Mouse (Mus musculus) MEL (cell line): Measurements from ENCODE around the gene Slc44a5. TPM values are rescaled to one million over a fixed set of nuclear protein-coding genes. Genes with fewer than 3 reads are reported as not detected.

Experiments
- DNase-seq: peaks from one replicate; pipeline ENCODE4 v3.0.0; 2011; ENCODE audit warnings: low read depth, low spot score
- H3K27ac ChIP-seq: 2 replicates; pipeline ENCODE4 v1.5.1; 2012; ENCODE audit warnings: low read depth, mild to moderate bottlenecking, control low read depth, low read length, moderate library complexity; ENCODE audit not compliant: control insufficient read depth
- H3K27me3 ChIP-seq, 2 experiments: fragments of 150-350 bp in 1 of 2; sonication (generic) in 1 of 2; 2 replicates each; pipeline ENCODE4 v1.6.1; 2012; ENCODE audit warnings: low read length in 2 of 2, mild to moderate bottlenecking in 2 of 2, improper control_type of control experiment in 1 of 2, moderate library complexity in 1 of 2; ENCODE audit not compliant: insufficient read depth in 2 of 2, control insufficient read depth in 1 of 2
- H3K36me3 ChIP-seq, 2 experiments: 2 replicates each; pipeline ENCODE4 v1.6.1; 2012 to 2014; ENCODE audit warnings: low read length in 2 of 2, improper control_type of control experiment in 1 of 2, inconsistent platforms in 1 of 2, mild to moderate bottlenecking in 1 of 2; ENCODE audit not compliant: insufficient read depth in 2 of 2, control insufficient read depth in 1 of 2
- H3K4me1 ChIP-seq, 2 experiments: fragments of 150-350 bp in 1 of 2; sonication (generic) in 1 of 2; 2 replicates each; pipeline ENCODE4 v1.6.1; 2012; ENCODE audit warnings: low read length in 2 of 2, improper control_type of control experiment in 1 of 2, mild to moderate bottlenecking in 1 of 2; ENCODE audit not compliant: insufficient read depth in 2 of 2, control insufficient read depth in 1 of 2
- H3K4me3 ChIP-seq, 2 experiments: fragments of 150-350 bp in 1 of 2; sonication (generic) in 1 of 2; 2 replicates each; pipeline ENCODE4 v1.5.1; 2012; ENCODE audit warnings: low read depth in 2 of 2, low read length in 2 of 2, mild to moderate bottlenecking in 2 of 2, moderate library complexity in 2 of 2, control low read depth in 1 of 2, improper control_type of control experiment in 1 of 2; ENCODE audit not compliant: control insufficient read depth in 1 of 2, insufficient read depth in 1 of 2
- H3K79me2 ChIP-seq: 2 replicates; pipeline ENCODE4 v1.6.1; 2012; ENCODE audit warnings: mild to moderate bottlenecking, low read length, moderate library complexity; ENCODE audit not compliant: control insufficient read depth, poor library complexity, insufficient read depth
- H3K9ac ChIP-seq: 2 replicates; pipeline ENCODE4 v1.6.1; 2012; ENCODE audit warnings: low read depth, mild to moderate bottlenecking, control low read depth, low read length, moderate library complexity; ENCODE audit not compliant: control insufficient read depth, poor library complexity, severe bottlenecking
- H3K9me3 ChIP-seq: fragments of 150-350 bp; sonication (generic); replicated peaks from 2 replicates; pipeline ENCODE4 v1.6.1; 2012; ENCODE audit warnings: mild to moderate bottlenecking, low read length, improper control_type of control experiment, moderate library complexity; ENCODE audit not compliant: insufficient read depth
- CHD1 ChIP-seq: IDR thresholded peaks from 2 replicates; pipeline ENCODE4 v1.6.1; 2012; ENCODE audit warnings: low read depth, mild to moderate bottlenecking, inconsistent platforms, low read length, improper control_type of control experiment
- CHD2 ChIP-seq: IDR thresholded peaks from 2 replicates; pipeline ENCODE4 v1.6.1; 2011; ENCODE audit warnings: low read length, improper control_type of control experiment
- CTCF ChIP-seq, 3 experiments: IDR thresholded peaks in 2 of 3; conservative IDR thresholded peaks in 1 of 3; 2 replicates each; pipeline ENCODE4 v1.5.1; 2011 to 2012; ENCODE audit warnings: low read length in 3 of 3, low read depth in 2 of 3, mild to moderate bottlenecking in 2 of 3, improper control_type of control experiment in 1 of 3, inconsistent platforms in 1 of 3, mixed read lengths in 1 of 3, moderate library complexity in 1 of 3; ENCODE audit not compliant: control insufficient read depth in 1 of 3, insufficient read depth in 1 of 3, poor library complexity in 1 of 3, severe bottlenecking in 1 of 3
- ELF1 ChIP-seq: IDR thresholded peaks from 2 replicates; pipeline ENCODE4 v1.6.1; 2014; ENCODE audit warnings: low read depth, mild to moderate bottlenecking, inconsistent platforms, low read length, improper control_type of control experiment, moderate library complexity
- EP300 ChIP-seq, 2 experiments: IDR thresholded peaks; 2 replicates each; pipeline ENCODE4 v1.6.1; 2011; ENCODE audit warnings: improper control_type of control experiment in 2 of 2, low read length in 2 of 2, low read depth in 1 of 2, mild to moderate bottlenecking in 1 of 2
- ETS1 ChIP-seq: IDR thresholded peaks from 2 replicates; pipeline ENCODE4 v1.6.1; 2012; ENCODE audit warnings: low read depth, mild to moderate bottlenecking, inconsistent platforms, low read length, improper control_type of control experiment, moderate library complexity
- GABPA ChIP-seq: IDR thresholded peaks from 2 replicates; pipeline ENCODE4 v1.6.1; 2012; ENCODE audit warnings: low read depth, mild to moderate bottlenecking, inconsistent platforms, low read length, improper control_type of control experiment, moderate library complexity
- JUND ChIP-seq: IDR thresholded peaks from 2 replicates; pipeline ENCODE4 v1.6.1; 2011; ENCODE audit warnings: low read depth, mild to moderate bottlenecking, improper control_type of control experiment, low read length
- MAFK ChIP-seq: IDR thresholded peaks from 2 replicates; pipeline ENCODE4 v1.6.1; 2011; ENCODE audit warnings: low read depth, mild to moderate bottlenecking, low read length, improper control_type of control experiment, borderline replicate concordance
- MAZ ChIP-seq: IDR thresholded peaks from 2 replicates; pipeline ENCODE4 v1.6.1; 2012; ENCODE audit warnings: low read depth, mild to moderate bottlenecking, inconsistent platforms, low read length, improper control_type of control experiment
- MEF2A ChIP-seq: IDR thresholded peaks from 2 replicates; pipeline ENCODE4 v1.6.1; 2014; ENCODE audit warnings: low read depth, mild to moderate bottlenecking, inconsistent platforms, low read length, improper control_type of control experiment; ENCODE audit not compliant: poor library complexity, insufficient replicate concordance, severe bottlenecking; ENCODE audit errors: extremely low read depth
- NELFE ChIP-seq: IDR thresholded peaks from 2 replicates; pipeline ENCODE4 v1.6.1; 2011; ENCODE audit warnings: low read depth, low read length, improper control_type of control experiment
- POLR2AphosphoS2 ChIP-seq: IDR thresholded peaks from 2 replicates; pipeline ENCODE4 v1.6.1; 2011; ENCODE audit warnings: low read length, improper control_type of control experiment
- POLR2AphosphoS5 ChIP-seq: IDR thresholded peaks from 2 replicates; pipeline ENCODE4 v1.6.1; 2012; ENCODE audit warnings: low read depth, borderline replicate concordance, mild to moderate bottlenecking, inconsistent platforms, low read length, moderate library complexity, mixed read lengths
- RAD21 ChIP-seq: IDR thresholded peaks from 2 replicates; pipeline ENCODE4 v1.6.1; 2011; ENCODE audit warnings: mild to moderate bottlenecking, low read depth, low read length, improper control_type of control experiment
- RCOR1 ChIP-seq: IDR thresholded peaks from 2 replicates; pipeline ENCODE4 v1.6.1; 2012; ENCODE audit warnings: low read depth, mild to moderate bottlenecking, inconsistent platforms, low read length, improper control_type of control experiment
- UBTF ChIP-seq: IDR thresholded peaks from 2 replicates; pipeline ENCODE4 v1.6.1; 2012; ENCODE audit warnings: low read depth, mild to moderate bottlenecking, inconsistent platforms, low read length, improper control_type of control experiment, moderate library complexity, borderline replicate concordance; ENCODE audit not compliant: insufficient read depth
- ZMIZ1 ChIP-seq: IDR thresholded peaks from 2 replicates; pipeline ENCODE4 v1.6.1; 2012; ENCODE audit warnings: low read depth, mild to moderate bottlenecking, inconsistent platforms, low read length, improper control_type of control experiment, moderate library complexity
- ZNF384 ChIP-seq: IDR thresholded peaks from 2 replicates; pipeline ENCODE4 v1.6.1; 2012; ENCODE audit warnings: low read depth, mild to moderate bottlenecking, inconsistent platforms, low read length, improper control_type of control experiment
- polyA plus RNA-seq, 2 experiments: library from polyadenylated mRNA; stranded (reverse) in 1 of 2; unstranded in 1 of 2; fragments of >175 nt in 1 of 2; fragments of >200 nt in 1 of 2; gene quantifications; 2 replicates each; pipeline versions ENCODE4 v1.2.1 to v1.2.4; 2012; ENCODE audit warnings: low replicate concordance in 2 of 2, low read depth in 1 of 2; ENCODE audit not compliant: insufficient read length in 2 of 2, insufficient read depth in 1 of 2, missing spikeins in 1 of 2
- total RNA-seq: library from RNA; depleted of rRNA; stranded (reverse); fragments of 300-350 nt; gene quantifications from 2 replicates; pipeline ENCODE4 v1.2.3, GENCODE M21; 2012; rRNA removed

Slc44a5 gene
- total and polyA plus RNA-seq, 3 experiments = not detected

DNA sequence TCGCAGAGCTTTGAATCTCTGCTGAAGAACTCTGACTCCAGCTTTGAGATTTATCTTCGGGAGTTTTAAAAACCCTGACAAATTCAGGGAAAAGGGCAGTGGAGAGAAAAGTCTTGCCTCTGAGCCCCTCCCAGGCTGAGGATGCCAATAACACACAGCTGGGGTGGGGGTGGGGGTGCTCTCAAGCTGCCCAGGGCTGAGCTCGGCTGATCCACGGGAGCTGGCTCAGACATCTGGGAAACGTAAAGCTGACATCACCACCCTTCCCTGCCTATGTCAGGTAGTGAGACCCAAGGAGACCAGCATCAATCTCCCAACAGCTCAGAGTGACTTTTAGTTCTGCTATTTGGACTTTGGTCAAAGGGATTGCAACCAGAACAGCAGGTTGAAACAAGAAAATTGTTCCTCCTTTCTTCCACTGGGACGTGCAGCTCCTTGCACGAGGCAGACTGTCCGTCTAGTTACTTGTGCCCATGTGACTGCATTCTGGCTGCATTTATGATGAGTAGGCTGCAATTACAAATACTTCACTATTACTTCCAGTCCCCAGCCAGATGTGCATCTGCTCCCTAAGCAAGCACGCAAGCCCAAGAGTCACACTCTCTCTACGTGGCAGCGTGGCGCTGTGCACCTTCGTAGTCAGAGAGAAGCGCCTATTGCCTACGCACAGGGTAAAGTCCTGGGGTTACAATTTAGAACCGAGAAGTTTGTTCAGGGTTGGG lies 332.1 kb downstream of the Slc44a5 start:
- DNase-seq = no peak
- H3K36me3 ChIP-seq = no peaks in the 10 kb centered on the region
- TF ChIP-seq RCOR1 = no peak
- no peak for TF ChIP-seq EP300 (IDR thresholded peaks at IDR 0.05; ENCODE audit: low read depth in 1 of 2, low read length in 2 of 2)
- no peak for TF ChIP-seq ETS1
- no peak for TF ChIP-seq GABPA
- TF ChIP-seq UBTF = no peak
- TF ChIP-seq MAZ = no peak
- no peak for TF ChIP-seq JUND
- no peak for TF ChIP-seq CTCF (IDR thresholded peaks at IDR 0.05 in 2 of 3, conservative IDR thresholded peaks at IDR 0.05 in 1 of 3; ENCODE audit: control insufficient read depth in 1 of 3, insufficient read depth in 1 of 3, low read depth in 2 of 3, low read length in 3 of 3, poor library complexity in 1 of 3, severe bottlenecking in 1 of 3)
- no peak for TF ChIP-seq MEF2A
- no peak for TF ChIP-seq NELFE
- no peak for TF ChIP-seq CHD1
- TF ChIP-seq ZMIZ1 = no peak
- no peak for TF ChIP-seq RAD21
- TF ChIP-seq ZNF384 = no peak
- TF ChIP-seq MAFK = no peak
- no peak for TF ChIP-seq POLR2AphosphoS2
- no peak overlapping the region for H3K9ac ChIP-seq
- H3K27ac ChIP-seq = no peak overlapping the region
- H3K9me3 ChIP-seq = no peaks in the 10 kb centered on the region
- no peaks in the 10 kb centered on the region for H3K4me1 ChIP-seq
- H3K27me3 ChIP-seq = no peaks in the 10 kb centered on the region
- H3K79me2 ChIP-seq = no peaks in the 10 kb centered on the region
- H3K4me3 ChIP-seq = no peak overlapping the region

DNA sequence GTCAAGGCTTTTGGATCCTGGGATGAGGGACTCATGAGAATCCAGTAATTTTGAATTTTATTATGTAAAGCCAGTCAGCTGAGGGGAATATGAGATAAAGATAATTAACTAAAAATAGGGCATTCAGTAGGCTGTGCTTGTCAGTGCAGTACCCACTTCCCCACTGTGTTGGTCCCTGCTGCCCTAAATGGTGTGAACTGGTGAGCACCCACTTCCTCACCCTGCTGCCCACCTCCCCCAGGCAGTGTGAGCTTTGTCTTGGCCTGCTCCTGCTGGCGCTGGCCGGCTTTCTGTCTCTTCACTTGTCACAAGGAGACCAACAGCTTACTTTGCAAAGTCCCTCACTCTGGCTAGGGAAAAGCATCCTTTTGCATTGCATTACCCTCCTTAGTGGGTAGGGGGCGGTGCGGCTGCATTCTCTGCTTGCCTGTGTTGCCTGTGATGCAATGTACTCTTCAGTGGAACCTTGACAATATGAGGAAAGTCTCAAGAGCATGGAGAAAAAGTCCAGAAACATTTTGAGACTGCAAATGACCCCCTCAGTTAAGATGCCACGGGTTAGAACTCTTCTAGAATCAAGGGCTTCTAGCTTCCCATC lies 344.5 kb downstream of the Slc44a5 start:
- Histone ChIP-seq H3K9me3 (no peaks in the 10 kb centered on the region), H3K9ac (no peak overlapping the region), H3K4me3 (no peak overlapping the region), H3K4me1 (no peaks in the 10 kb centered on the region), H3K27me3 (no peaks in the 10 kb centered on the region), H3K79me2 (no peaks in the 10 kb centered on the region), H3K36me3 (no peaks in the 10 kb centered on the region), H3K27ac (no peak overlapping the region)
- TF ChIP-seq CTCF (IDR thresholded peaks at IDR 0.05 in 2 of 3, conservative IDR thresholded peaks at IDR 0.05 in 1 of 3; ENCODE audit: control insufficient read depth in 1 of 3, insufficient read depth in 1 of 3, low read depth in 2 of 3, low read length in 3 of 3, poor library complexity in 1 of 3, severe bottlenecking in 1 of 3) = peak; percentile 12 to 40 (median 17); a peak in 4 of 6 replicates
- no peak for TF ChIP-seq CHD2
- TF ChIP-seq ELF1 = no peak
- no peak for TF ChIP-seq POLR2AphosphoS5
- DNase-seq = no peak

Other genes with a start within 250 kb of the Slc44a5 start
- gene St6galnac3, start 248.3 kb upstream of the Slc44a5 start, total RNA-seq = 7.8 and 10.0 TPM in 2 replicates
- gene St6galnac3, start 248.3 kb upstream of the Slc44a5 start, polyA plus RNA-seq = 10 to 100 TPM in 1 of 2 experiments, not detected in 1; 11.4 TPM
- gene Asb17, start 129.2 kb upstream of the Slc44a5 start, total RNA-seq = 9.0 and 9.7 TPM in 2 replicates
- gene Asb17, start 129.2 kb upstream of the Slc44a5 start, polyA plus RNA-seq = 1 to 10 TPM in 1 of 2 experiments, not detected in 1; 5.7 TPM
- 0.42 and 0.50 TPM in 2 replicates for gene Msh4, start 67.3 kb upstream of the Slc44a5 start, total RNA-seq
- gene Msh4, start 67.3 kb upstream of the Slc44a5 start, polyA plus RNA-seq = under 1 TPM in 1 of 2 experiments, not detected in 1; 0.15 TPM
- 164 and 175 TPM in 2 replicates for gene Rabggtb, start 60.4 kb upstream of the Slc44a5 start, total RNA-seq
- 100 to 1,000 TPM in 1 of 2 experiments, not detected in 1; 146 TPM for gene Rabggtb, start 60.4 kb upstream of the Slc44a5 start, polyA plus RNA-seq
- 33.0 and 36.7 TPM in 2 replicates for gene Acadm, start 28.8 kb upstream of the Slc44a5 start, total RNA-seq
- gene Acadm, start 28.8 kb upstream of the Slc44a5 start, polyA plus RNA-seq = 10 to 100 TPM in 1 of 2 experiments, not detected in 1; 44.3 TPM